Mouse (Mus musculus) frontal cortex, postnatal 10 days (tissue): ENCODE measurements at regions not wholly inside any gene's neighbourhood (a gene's known extent, or its start where the extent isn't known, plus 50 kb on each side); places are given as distances from the start of the nearest gene placed in this dataset.

Experiments used
- DNase-seq, 2 experiments: peaks; one replicate each; pipeline ENCODE4 v3.0.0; 2022; ENCODE audit warnings: low spot score in 2 of 2, mixed read lengths in 1 of 2

DNA sequence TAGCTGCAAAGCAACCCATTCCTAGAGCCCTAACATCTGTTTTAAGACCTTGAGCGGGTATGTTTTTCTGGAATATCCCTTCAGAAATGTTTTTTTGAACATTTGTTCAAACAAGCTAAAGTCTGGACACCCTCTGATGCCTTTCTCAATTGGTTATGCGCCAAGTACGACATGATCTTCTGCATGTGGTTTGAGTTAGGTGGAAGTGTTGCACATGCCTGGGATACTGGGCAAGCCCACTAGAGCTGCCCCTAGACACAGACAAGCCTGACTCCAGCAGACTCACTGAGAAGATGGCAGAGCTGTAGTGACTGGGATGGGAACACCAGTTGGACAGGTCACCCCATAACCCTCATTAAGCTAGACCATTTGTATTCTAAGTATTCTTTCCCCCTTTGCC, 153.2 kb upstream of the Cypt2 start:
- no peak for DNase-seq

DNA sequence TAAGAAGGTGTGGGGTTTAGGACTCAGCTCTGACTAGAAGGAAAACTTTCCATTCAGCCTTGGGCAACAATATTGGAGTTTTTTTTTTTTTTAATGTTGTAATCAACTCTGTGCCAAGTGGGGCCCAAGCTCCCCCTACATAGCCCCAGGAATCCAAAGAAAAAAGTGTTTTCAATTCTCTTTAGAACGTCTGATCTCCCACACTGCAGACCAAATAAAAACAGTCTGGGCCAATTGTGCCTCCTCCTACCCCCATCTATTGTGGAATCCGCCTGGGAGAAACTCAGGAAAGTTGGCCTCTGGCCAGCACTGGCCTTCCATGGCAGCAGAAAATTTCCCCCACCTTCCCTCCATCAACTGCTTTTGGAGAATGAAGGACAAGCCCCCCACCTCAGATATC, 133.3 kb upstream of the Cypt2 start:
- no peak for DNase-seq

DNA sequence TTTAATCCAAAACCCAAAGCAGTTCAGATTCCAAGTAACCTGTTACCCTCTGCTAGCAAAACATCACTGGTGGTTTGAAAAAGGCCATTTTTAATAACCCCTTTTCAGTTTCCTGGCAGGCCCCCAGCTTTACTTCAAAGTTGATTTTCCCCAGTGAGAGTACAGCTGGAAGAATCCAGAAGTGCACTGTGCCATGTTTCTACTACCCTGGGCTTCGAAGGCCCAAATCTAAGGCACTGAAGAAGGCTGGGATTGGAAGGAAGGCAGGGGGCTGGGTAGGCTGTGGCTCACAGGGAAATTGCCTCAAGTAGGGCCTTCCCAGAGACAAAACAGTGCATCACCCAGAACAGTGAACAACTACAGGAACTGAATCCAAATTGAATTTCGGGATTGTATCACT, 131.6 kb upstream of the Cypt2 start:
- no peak for DNase-seq

DNA sequence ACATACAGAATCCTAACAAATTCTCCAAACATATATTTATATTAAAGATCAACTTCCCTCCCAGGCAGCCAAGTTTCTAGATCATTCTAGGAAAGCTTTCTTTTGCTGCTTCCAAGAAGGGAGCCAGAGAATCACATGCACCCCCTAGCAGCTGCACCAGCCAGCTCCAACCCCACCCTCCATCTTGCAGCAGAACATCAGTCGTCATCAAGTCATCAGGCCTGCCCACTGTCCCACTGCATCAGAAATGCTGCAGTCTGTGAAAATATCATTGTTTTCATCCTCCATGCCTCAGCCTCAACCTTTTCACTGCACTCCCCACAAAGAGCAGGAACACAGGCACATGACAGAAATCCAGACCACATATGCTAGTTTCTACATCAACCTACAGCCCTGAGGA, 109.1 kb upstream of the Cypt2 start:
- DNase-seq = no peak

DNA sequence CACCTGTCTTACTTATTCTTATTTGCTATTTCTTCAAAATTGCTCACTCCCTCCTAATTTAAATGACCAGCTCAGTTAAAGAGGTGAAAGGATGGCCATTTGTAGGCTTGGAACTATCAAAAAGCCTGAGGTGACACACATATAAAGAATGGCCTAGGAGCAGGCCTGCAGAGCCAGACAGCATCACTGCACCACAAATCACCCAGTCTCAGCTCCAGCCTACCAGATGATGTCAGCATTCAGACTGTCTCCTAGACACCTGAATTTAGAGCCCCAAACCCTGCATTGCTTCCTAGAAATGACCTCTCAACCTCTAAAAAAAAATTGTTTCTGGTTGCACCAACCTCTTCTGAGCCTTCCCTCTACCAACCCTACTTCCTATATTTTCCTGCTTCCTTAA, 108.5 kb upstream of the Cypt2 start:
- DNase-seq = no peak

DNA sequence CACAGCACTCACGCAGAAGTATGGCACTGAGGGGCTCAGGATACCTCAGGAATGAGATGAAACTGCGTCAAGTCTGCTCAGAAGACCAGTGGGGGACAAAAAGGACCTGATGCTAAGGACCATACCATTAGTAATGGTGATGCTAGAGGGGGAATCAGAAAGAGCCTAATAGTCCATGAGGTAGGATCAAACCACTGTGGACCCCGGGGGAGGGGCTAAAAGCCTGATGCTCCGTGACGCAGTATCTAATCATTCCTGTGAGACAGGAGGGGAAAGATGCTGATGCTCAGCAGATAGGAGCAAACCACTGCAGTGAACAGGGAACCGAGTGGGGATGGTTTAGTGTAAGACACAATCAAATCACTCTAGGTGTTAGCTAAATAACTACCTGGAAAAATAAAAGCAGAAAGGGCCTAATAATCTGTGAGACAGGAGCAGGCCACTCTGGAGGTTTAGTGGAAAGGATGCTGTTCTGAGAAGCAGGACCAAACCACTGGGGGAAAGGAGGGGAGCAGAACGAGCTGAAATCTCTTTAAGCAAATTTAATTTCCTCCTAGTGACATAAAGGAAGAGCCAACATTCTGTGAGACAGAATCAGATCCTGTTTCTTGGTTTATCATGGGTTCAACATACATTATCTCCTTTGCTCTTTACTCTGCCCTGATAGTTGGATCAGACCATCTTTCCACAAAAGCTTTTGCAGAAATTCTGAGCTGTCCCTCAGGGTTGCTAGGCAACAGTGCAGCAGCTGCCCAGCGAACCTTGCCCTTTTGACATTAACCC, 107.7 kb upstream of the Cypt2 start:
- DNase-seq = peak; percentile 70 to 86

DNA sequence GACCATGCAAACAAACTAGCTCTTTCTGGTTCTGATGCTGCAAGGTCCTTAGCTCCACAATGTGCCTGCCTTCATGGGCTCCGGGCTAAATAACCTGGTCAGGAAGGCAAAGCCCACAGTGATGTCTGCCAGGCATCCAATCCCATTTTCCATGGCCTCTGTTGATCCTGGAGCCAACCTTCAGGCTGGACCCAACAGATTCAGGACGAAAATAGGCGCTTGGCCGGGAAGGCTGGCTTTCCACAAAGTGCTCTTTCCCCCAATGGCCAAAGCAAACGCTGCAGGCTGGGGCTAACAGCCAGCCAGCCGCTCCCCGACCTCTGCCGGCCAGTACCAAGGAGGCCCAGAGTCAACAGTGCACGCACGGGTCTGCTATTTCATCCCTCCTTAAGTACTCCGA, 106.3 kb upstream of the Cypt2 start:
- no peak for DNase-seq

DNA sequence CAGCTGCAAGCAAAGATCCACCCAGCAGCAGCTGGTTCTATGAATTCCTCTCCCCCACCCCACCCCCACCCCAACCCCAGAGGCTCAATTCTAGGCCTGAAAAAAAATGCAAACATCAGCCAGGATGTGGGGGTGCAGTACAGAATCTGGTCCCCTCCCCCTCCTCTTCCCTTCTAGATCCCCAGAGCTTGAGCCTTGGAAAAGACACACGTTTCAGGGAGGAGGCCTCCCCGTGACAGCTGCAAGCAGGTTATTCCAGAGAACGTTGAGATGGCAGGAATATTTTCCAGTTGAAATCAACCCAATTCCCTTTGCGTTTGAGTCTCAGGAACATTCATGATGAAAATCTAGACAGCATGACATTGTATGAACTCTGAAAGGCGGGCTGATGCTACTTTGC, 86.2 kb upstream of the Cypt2 start:
- no peak for DNase-seq

DNA sequence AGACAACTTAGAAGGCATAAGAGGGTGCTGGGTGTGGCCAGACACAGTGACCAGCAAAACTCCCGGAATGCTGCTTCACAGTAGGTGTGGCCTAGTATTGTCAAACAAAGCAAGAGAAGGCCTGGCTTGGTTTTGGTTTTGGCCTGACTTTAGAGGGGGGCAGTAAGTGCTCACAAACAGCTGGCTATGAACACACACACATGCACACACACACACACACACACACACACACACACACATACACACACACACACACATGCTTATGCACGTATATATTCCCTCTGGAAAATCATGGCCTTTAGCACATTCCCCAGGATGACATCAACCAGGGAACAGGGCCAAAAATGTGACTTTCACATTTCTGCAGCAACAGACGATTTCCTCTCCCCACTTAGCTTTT, 78.6 kb upstream of the Cypt2 start:
- DNase-seq = no peak
